Mouse (Mus musculus) liver, postnatal 0 days (tissue): Measurements from ENCODE around the gene Pitpnb. TPM values are rescaled to one million over a fixed set of nuclear protein-coding genes. Genes with fewer than 3 reads are reported as not detected.

Experiments used
- ATAC-seq: fragments of 200-750 bp; cut with Nextera tagmentation; 2 replicates; pipeline ENCODE4 v1.8.0; 2017; ENCODE audit warnings: mild to moderate bottlenecking, moderate library complexity
- DNase-seq: peaks from one replicate; pipeline ENCODE4 v3.0.0-alpha.2; 2016
- H3K27ac ChIP-seq: fragments of 300-500 bp; sonication (generic); 2 replicates; pipeline ENCODE4 v1.5.1; 2014; ENCODE audit warnings: antibody characterized with exemption, moderate library complexity, mild to moderate bottlenecking, low read depth
- H3K27me3 ChIP-seq: fragments of 300-500 bp; sonication (generic); 2 replicates; pipeline ENCODE4 v1.6.1; 2014; ENCODE audit warnings: low read length, control low read depth, mixed read lengths; ENCODE audit not compliant: insufficient read depth
- H3K36me3 ChIP-seq: fragments of 300-500 bp; sonication (generic); replicated peaks from 2 replicates; pipeline ENCODE4 v1.6.1; 2014; ENCODE audit warnings: mild to moderate bottlenecking, control low read depth, low read length, moderate library complexity, mixed read lengths; ENCODE audit not compliant: insufficient read depth
- H3K4me1 ChIP-seq: fragments of 300-500 bp; sonication (generic); 2 replicates; pipeline ENCODE4 v1.6.1; 2014; ENCODE audit warnings: antibody characterized with exemption, mild to moderate bottlenecking, control low read depth; ENCODE audit not compliant: insufficient read depth
- H3K4me2 ChIP-seq: fragments of 300-500 bp; sonication (generic); 2 replicates; pipeline ENCODE4 v1.6.1; 2014; ENCODE audit warnings: low read depth, mild to moderate bottlenecking, low read length, moderate library complexity, mixed read lengths
- H3K4me3 ChIP-seq: fragments of 300-500 bp; sonication (generic); 2 replicates; pipeline ENCODE4 v1.5.1; 2014; ENCODE audit warnings: low read depth, low read length
- H3K9ac ChIP-seq: fragments of 300-500 bp; sonication (generic); replicated peaks from 2 replicates; pipeline ENCODE4 v1.6.1; 2014; ENCODE audit warnings: mild to moderate bottlenecking, moderate library complexity
- H3K9me3 ChIP-seq: fragments of 300-500 bp; sonication (generic); 2 replicates; pipeline ENCODE4 v1.6.1; 2016; ENCODE audit warnings: mild to moderate bottlenecking, control low read depth, low read length, mixed read lengths
- CTCF ChIP-seq: sonication (generic); IDR thresholded peaks from 2 replicates; pipeline ENCODE4 v1.5.1; 2016; ENCODE audit warnings: antibody characterized with exemption, low read depth
- EP300 ChIP-seq: IDR thresholded peaks from 2 replicates; pipeline ENCODE4 v1.6.1; 2016; ENCODE audit warnings: antibody characterized with exemption, low read depth, mild to moderate bottlenecking
- WGBS: fragments of 180-500 bp; shearing (Covaris S2); extraction: QIAGEN DNeasy Blood & Tissue Kit; methylation state at CpG from one replicate; pipeline ENCODE4 v1.1.7; 2014; ENCODE audit not compliant: insufficient replicate concordance; 5-methylcytosine and 5-hydroxymethylcytosine counted together
- polyA plus RNA-seq: library from polyadenylated mRNA; unstranded; fragments of >200 nt; fragmentation: Nextera tagmentation; extraction: Ambion mirVana; gene quantifications from 2 replicates; pipeline ENCODE4 v1.2.1, GENCODE M21; 2015

Pitpnb gene
- polyA plus RNA-seq, 1 experiment from 2014 or later: 40.2 TPM

- no peak for TF ChIP-seq CTCF
- no peak for TF ChIP-seq EP300
- Histone ChIP-seq H3K4me2 (no peak overlapping the region), H3K27me3 (no peaks in the 10 kb centered on the region), H3K4me1 (peaks cover 3% of the 10 kb centered on the region), H3K9ac (no peak overlapping the region), H3K27ac (no peak overlapping the region), H3K4me3 (no peak overlapping the region), H3K36me3 (no peaks in the 10 kb centered on the region), H3K9me3 (no peaks in the 10 kb centered on the region)
- ATAC-seq (no peak), DNase-seq (no peak)
- 69% methylated on average over 6 of the region's 6 CpGs for WGBS
Measured at GRCm38 (mm10) chr5:111428882-111429281, 98.3 kb downstream of the Pitpnb start.

- no peak overlapping the region for H3K4me2 ChIP-seq
- TF ChIP-seq CTCF: no peak
- TF ChIP-seq EP300: no peak
- H3K36me3 ChIP-seq: no peaks in the 10 kb centered on the region
- no peaks in the 10 kb centered on the region for H3K4me1 ChIP-seq
- H3K27ac ChIP-seq: no peak overlapping the region
- no peaks in the 10 kb centered on the region for H3K9me3 ChIP-seq
- no peak overlapping the region for H3K9ac ChIP-seq
- DNase-seq (no peak), ATAC-seq (no peak)
- WGBS: 48% methylated on average over 7 of the region's 7 CpGs
- H3K4me3 ChIP-seq: no peak overlapping the region
- H3K27me3 ChIP-seq: no peaks in the 10 kb centered on the region
Measured at GRCm38 (mm10) chr5:111429726-111430125, 99.2 kb downstream of the Pitpnb start.

GRCm38 (mm10) chr5:111431007-111431730 is 100.6 kb downstream of the Pitpnb start:
- Histone ChIP-seq H3K4me2 (no peak overlapping the region), H3K9ac (no peak overlapping the region), H3K4me3 (no peak overlapping the region), H3K27me3 (no peaks in the 10 kb centered on the region), H3K9me3 (no peaks in the 10 kb centered on the region), H3K4me1 (no peaks in the 10 kb centered on the region), H3K27ac (no peak overlapping the region), H3K36me3 (no peaks in the 10 kb centered on the region)
- ATAC-seq: no peak
- DNase-seq: no peak
- TF ChIP-seq EP300 (no peak), CTCF (no peak)
- 66% methylated on average over 11 of the region's 11 CpGs for WGBS

- no peaks in the 10 kb centered on the region for H3K4me1 ChIP-seq
- H3K27ac ChIP-seq: no peak overlapping the region
- H3K27me3 ChIP-seq: no peaks in the 10 kb centered on the region
- no peak for TF ChIP-seq EP300
- TF ChIP-seq CTCF: no peak
- ATAC-seq: no peak
- no peak overlapping the region for H3K4me3 ChIP-seq
- no peaks in the 10 kb centered on the region for H3K36me3 ChIP-seq
- no peak for DNase-seq
- WGBS: 39% methylated on average over 5 of the region's 5 CpGs
- H3K4me2 ChIP-seq: no peak overlapping the region
- no peaks in the 10 kb centered on the region for H3K9me3 ChIP-seq
- H3K9ac ChIP-seq: no peak overlapping the region
Measured at GRCm38 (mm10) chr5:111432842-111433241, 102.3 kb downstream of the Pitpnb start.

- 54% methylated on average over 15 of the region's 16 CpGs for WGBS
- H3K4me1 ChIP-seq: no peaks in the 10 kb centered on the region
- H3K4me3 ChIP-seq: no peak overlapping the region
- DNase-seq: no peak
- TF ChIP-seq CTCF (no peak), EP300 (no peak)
- no peaks in the 10 kb centered on the region for H3K9me3 ChIP-seq
- no peak for ATAC-seq
- H3K27ac ChIP-seq: no peak overlapping the region
- H3K36me3 ChIP-seq: no peaks in the 10 kb centered on the region
- no peaks in the 10 kb centered on the region for H3K27me3 ChIP-seq
- H3K4me2 ChIP-seq: no peak overlapping the region
- H3K9ac ChIP-seq: no peak overlapping the region
Measured at GRCm38 (mm10) chr5:111434342-111434842, 103.8 kb downstream of the Pitpnb start.

- Histone ChIP-seq H3K4me2 (no peak overlapping the region), H3K9ac (no peak overlapping the region), H3K4me1 (no peaks in the 10 kb centered on the region), H3K4me3 (no peak overlapping the region), H3K27ac (no peak overlapping the region), H3K9me3 (no peaks in the 10 kb centered on the region), H3K27me3 (no peaks in the 10 kb centered on the region), H3K36me3 (no peaks in the 10 kb centered on the region)
- ATAC-seq (no peak), DNase-seq (no peak)
- WGBS: 43% methylated on average over 7 of the region's 7 CpGs
- TF ChIP-seq EP300: no peak
- TF ChIP-seq CTCF: no peak
Measured at GRCm38 (mm10) chr5:111436260-111436659, 105.7 kb downstream of the Pitpnb start.
